Mouse (Mus musculus) intestine, embryonic 14.5 days (tissue): ENCODE measurements around the gene Kmt5c. TPM values are rescaled to one million over a fixed set of nuclear protein-coding genes. Genes with fewer than 3 reads are reported as not detected.

Experiments used
- ATAC-seq: fragments of 200-750 bp; cut with Nextera tagmentation; replicated peaks from 2 replicates; pipeline ENCODE4 v1.8.0; 2017; ENCODE audit warnings: low read depth, moderate number of reproducible peaks, moderate TSS enrichment, moderate library complexity; ENCODE audit not compliant: low FRiP score, low TSS enrichment
- DNase-seq: peaks from one replicate; pipeline ENCODE4 v3.0.0-alpha.2; 2018; ENCODE audit warnings: low spot score
- H3K27ac ChIP-seq: fragments of 300-500 bp; sonication (generic); 2 replicates; pipeline ENCODE4 v1.5.1; 2014; ENCODE audit warnings: low read depth, mild to moderate bottlenecking, control low read depth
- H3K27me3 ChIP-seq: fragments of 300-500 bp; sonication (generic); replicated peaks from 2 replicates; pipeline ENCODE4 v1.6.1; 2014; ENCODE audit warnings: low read length, control low read depth; ENCODE audit not compliant: control insufficient read depth, insufficient read depth
- H3K36me3 ChIP-seq: fragments of 300-500 bp; sonication (generic); 2 replicates; pipeline ENCODE4 v1.6.1; 2014; ENCODE audit warnings: low read length, control low read depth; ENCODE audit not compliant: control insufficient read depth, insufficient read depth
- H3K4me1 ChIP-seq: fragments of 300-500 bp; sonication (generic); replicated peaks from 2 replicates; pipeline ENCODE4 v1.6.1; 2014; ENCODE audit warnings: low read length, control low read depth, mixed read lengths; ENCODE audit not compliant: control insufficient read depth, insufficient read depth
- H3K4me2 ChIP-seq: fragments of 300-500 bp; sonication (generic); 2 replicates; pipeline ENCODE4 v1.6.1; 2014; ENCODE audit warnings: low read length
- H3K4me3 ChIP-seq: fragments of 300-500 bp; sonication (generic); 2 replicates; pipeline ENCODE4 v1.5.1; 2014; ENCODE audit warnings: low read depth, low read length, control low read depth, mixed read lengths
- H3K9ac ChIP-seq: fragments of 300-500 bp; sonication (generic); 2 replicates; pipeline ENCODE4 v1.6.1; 2014; ENCODE audit warnings: mild to moderate bottlenecking, low read length
- H3K9me3 ChIP-seq: fragments of 300-500 bp; sonication (generic); 2 replicates; pipeline ENCODE4 v1.6.1; 2016; ENCODE audit warnings: low read length, control low read depth; ENCODE audit not compliant: control insufficient read depth
- WGBS: fragments of 180-500 bp; shearing (Covaris S2); extraction: QIAGEN DNeasy Blood & Tissue Kit; methylation state at CpG from one replicate; pipeline ENCODE4 v1.1.7; 2014; 5-methylcytosine and 5-hydroxymethylcytosine counted together
- polyA plus RNA-seq: library from polyadenylated mRNA; unstranded; fragments of >200 nt; fragmentation: Nextera tagmentation; extraction: Ambion mirVana; gene quantifications from 2 replicates; pipeline ENCODE4 v1.2.1, GENCODE M21; 2014

Kmt5c gene
- polyA plus RNA-seq, 1 experiment from 2014 or later = 66.9 TPM

DNA sequence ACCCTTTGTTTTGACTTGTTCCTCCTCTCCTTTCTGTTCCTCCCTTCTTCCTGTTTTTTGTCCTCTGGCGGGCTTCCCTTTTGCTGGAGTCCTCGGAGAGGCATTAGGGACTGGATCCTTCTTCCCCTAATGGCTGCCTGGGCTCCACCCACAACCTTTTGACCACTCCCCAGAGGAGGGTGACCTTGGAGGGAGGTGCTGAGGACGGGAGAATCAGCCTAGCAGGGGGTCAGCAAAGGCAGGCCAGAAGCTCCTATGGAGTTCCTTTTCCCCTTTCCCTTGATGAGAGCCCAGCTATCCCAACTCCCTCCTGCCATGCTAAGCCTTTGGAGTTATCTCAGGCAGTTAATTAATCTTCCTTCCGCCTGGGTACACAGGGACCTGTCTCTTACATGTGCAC lies 1.2 kb downstream of the Kmt5c start:
- H3K9me3 ChIP-seq = no peaks in the 10 kb centered on the region
- H3K27me3 ChIP-seq = no peaks in the 10 kb centered on the region
- H3K4me3 ChIP-seq = peak overlapping the region; percentile 77
- H3K4me1 ChIP-seq = peaks cover 25% of the 10 kb centered on the region
- peak overlapping the region; percentile 80 for H3K4me2 ChIP-seq
- DNase-seq (peak; percentile 69), ATAC-seq (no peak)
- 4% methylated on average over 4 of the region's 4 CpGs for WGBS
- peak overlapping the region; percentile 77 for H3K9ac ChIP-seq
- peak overlapping the region; percentile 86 for H3K27ac ChIP-seq
- peaks cover 32% of the 10 kb centered on the region for H3K36me3 ChIP-seq

DNA sequence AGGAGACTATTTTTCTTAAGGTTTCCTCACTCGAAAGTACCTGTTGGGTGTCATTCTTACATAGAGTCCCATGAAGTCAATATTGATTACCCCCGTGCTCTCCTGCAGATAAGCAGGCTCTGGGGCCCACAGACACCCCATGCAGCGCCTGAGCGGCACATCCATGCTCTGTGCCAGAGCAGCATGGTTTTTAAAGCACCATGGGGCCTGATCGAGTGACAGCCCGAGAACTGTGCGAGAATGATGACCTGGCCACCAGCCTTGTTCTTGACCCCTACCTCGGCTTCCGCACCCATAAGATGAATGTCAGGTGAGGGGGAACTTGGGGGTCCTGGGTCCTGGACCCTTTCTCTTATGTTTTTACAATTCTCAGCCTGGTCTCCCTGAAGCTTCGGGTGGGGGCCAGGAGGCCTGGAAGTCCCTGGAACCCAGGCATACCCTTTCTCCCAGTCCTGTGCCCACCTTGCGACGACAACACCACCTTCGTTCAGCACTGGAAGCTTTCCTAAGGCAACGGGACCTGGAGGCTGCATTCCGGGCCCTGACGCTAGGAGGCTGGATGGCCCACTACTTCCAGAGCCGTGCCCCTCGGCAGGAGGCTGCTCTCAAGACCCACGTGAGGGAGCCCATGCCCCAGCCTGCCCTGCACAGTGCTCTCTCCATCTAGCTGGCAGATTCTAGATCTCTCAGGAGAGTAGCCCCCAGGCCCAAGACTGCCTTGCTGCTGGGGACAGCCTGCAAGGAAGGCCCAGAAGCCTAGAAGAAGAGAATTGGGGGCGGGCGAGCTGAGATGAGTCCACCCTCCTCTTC lies 2.0 kb downstream of the Kmt5c start:
- DNase-seq (no peak), ATAC-seq (no peak)
- Histone ChIP-seq H3K4me3 (peak overlapping the region; percentile 77; the same call in 1 of the 2 replicates), H3K4me1 (peaks cover 25% of the 10 kb centered on the region), H3K36me3 (peaks cover 40% of the 10 kb centered on the region), H3K4me2 (peak overlapping the region; percentile 80), H3K9ac (peak overlapping the region; percentile 77), H3K27me3 (no peaks in the 10 kb centered on the region), H3K9me3 (no peaks in the 10 kb centered on the region), H3K27ac (no peak overlapping the region)
- 82% methylated on average over 21 of the region's 21 CpGs for WGBS

DNA sequence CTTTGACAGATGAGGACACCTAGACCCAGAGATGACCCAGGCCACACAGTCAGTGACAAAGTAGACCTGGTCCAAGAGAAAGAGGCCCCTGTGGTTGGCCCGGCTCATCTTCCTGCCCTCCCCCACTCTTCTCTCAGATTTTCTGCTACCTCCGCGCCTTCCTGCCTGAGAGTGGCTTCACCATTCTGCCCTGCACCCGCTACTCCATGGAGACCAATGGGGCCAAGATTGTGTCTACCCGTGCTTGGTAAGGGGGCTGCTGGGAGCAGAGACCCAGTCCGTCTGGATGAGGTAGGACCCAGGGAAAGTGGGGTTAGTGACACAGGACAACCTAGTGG lies 2.5 kb downstream of the Kmt5c start:
- no peak overlapping the region for H3K9ac ChIP-seq
- H3K27ac ChIP-seq = no peak overlapping the region
- 81% methylated on average over 6 of the region's 6 CpGs for WGBS
- H3K27me3 ChIP-seq = no peaks in the 10 kb centered on the region
- peaks cover 25% of the 10 kb centered on the region for H3K4me1 ChIP-seq
- DNase-seq (no peak), ATAC-seq (no peak)
- H3K4me3 ChIP-seq = no peak overlapping the region
- no peaks in the 10 kb centered on the region for H3K9me3 ChIP-seq
- H3K4me2 ChIP-seq = no peak overlapping the region
- peaks cover 42% of the 10 kb centered on the region for H3K36me3 ChIP-seq

DNA sequence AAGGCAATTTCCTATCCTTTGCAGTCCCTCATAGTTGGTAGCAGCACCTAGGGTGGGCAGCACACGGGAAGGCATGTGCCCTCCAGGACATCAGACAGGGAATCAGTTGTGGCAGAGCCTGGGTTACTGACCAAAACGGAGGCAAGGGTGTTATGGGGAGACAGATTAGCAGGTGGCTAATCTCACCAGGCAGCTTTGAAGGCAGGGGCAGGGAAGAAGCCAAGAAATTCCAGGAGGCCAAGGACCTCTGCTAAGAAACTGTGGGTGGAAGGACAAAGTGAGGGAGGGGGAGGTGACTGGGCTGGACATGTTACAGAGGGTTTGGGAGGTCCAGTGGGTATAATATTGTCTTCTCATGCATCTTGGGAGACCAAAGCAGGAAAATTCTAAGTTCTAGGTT lies 3.4 kb downstream of the Kmt5c start:
- Histone ChIP-seq H3K9me3 (no peaks in the 10 kb centered on the region), H3K4me2 (no peak overlapping the region), H3K4me1 (peaks cover 25% of the 10 kb centered on the region), H3K36me3 (peaks cover 42% of the 10 kb centered on the region), H3K9ac (no peak overlapping the region), H3K27ac (no peak overlapping the region), H3K27me3 (no peaks in the 10 kb centered on the region), H3K4me3 (no peak overlapping the region)
- 67% methylated on average over 2 of the region's 2 CpGs for WGBS
- no peak for ATAC-seq
- no peak for DNase-seq

DNA sequence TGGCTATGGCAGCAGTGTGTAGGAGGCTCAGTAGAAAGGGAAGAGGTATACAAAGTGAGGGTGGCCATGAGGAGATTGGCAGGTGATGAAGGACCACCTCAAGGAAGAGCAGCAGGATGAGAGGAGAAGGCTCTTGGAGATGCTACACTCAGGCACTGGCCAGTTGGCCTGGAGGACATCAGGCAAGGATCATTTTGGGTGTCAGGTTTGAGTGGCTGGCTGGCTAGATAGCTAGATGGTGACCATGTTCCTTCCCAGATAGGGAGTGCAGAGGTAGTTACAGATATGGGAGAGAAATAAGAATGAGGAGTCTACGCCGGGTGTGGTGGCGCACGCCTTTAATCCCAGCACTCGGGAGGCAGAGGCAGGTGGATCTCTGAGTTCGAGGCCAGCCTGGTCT lies 5.0 kb downstream of the Kmt5c start:
- Histone ChIP-seq H3K4me3 (no peak overlapping the region), H3K9me3 (no peaks in the 10 kb centered on the region), H3K4me1 (peaks cover 20% of the 10 kb centered on the region), H3K27ac (no peak overlapping the region), H3K4me2 (no peak overlapping the region), H3K36me3 (peaks cover 42% of the 10 kb centered on the region), H3K27me3 (no peaks in the 10 kb centered on the region), H3K9ac (no peak overlapping the region)
- DNase-seq (no peak), ATAC-seq (no peak)
- 93% methylated on average over 5 of the region's 6 CpGs for WGBS

DNA sequence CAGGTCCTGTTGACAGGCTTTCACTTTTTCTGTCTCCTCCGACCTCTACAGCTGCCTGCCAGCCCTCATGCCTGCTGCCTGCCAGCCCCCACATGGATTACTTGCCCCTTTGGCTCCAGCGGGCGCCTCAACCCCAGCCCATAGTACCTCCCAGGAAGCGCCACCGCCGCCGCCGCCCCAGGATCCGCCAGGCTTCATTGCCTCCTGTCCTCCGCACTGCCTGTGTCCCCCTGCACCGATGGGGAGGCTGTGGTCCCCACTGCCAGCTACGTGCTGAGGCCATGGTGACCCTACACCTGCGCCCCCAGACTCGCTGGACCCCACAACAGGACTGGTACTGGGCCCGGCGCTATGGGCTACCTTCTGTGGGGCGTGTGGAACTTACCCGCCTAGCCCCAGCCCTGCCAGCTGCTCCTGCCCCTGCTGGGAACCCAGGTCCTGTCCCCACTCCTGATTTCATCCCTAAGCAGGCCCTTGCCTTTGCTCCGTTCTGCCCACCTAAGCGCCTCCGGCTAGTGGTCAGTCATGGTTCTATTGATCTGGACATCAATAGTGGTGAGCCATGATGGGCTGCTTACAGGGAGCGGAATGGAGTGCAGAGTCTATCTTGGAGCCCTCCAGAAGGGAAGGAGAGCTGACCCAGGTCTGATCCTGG lies 6.5 kb downstream of the Kmt5c start:
- WGBS = 87% methylated on average over 22 of the region's 22 CpGs
- DNase-seq (no peak), ATAC-seq (no peak)
- Histone ChIP-seq H3K9me3 (no peaks in the 10 kb centered on the region), H3K27me3 (no peaks in the 10 kb centered on the region), H3K4me2 (no peak overlapping the region), H3K4me1 (peaks cover 17% of the 10 kb centered on the region), H3K4me3 (no peak overlapping the region), H3K9ac (no peak overlapping the region), H3K36me3 (peaks cover 42% of the 10 kb centered on the region), H3K27ac (no peak overlapping the region)

DNA sequence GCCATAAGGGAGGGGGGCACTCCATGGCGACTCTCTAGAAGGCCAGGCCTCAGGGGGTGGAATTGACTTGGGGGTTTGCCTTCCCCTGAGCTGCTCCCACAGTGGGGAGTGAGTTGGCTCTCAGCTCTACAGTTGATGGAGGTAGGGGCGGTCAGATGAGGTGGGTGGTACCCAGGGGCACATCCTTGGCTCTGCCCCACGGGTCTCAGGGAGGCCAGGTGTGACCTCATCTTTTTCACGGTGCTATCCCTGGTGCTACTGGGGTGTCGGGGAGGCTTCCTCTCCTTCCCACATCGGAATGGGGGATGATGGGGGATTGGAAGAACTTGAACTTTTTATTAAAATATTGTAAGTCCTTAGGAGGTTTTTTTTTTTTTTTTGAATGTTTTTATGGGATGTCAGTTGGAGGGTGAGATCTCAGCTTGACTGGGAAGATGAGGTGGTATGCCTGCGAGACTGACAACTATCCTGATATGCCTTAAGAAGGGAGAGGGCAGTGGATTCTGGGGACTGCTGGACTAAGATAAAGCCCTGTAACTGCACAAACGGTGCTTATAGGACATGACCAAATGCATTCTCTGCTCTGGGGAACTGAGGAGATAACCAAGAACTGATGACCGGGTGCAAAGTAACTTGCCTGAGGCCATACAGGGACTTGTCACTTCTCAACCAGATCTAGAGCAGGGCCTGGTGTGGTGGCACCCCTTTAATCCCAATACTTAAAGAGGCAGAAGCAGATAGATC lies 7.4 kb downstream of the Kmt5c start:
- H3K4me3 ChIP-seq = no peak overlapping the region
- H3K9me3 ChIP-seq = no peaks in the 10 kb centered on the region
- H3K9ac ChIP-seq = no peak overlapping the region
- DNase-seq = no peak
- no peak overlapping the region for H3K4me2 ChIP-seq
- WGBS = 72% methylated on average over 9 of the region's 9 CpGs
- peaks cover 18% of the 10 kb centered on the region; the same call in 1 of the 2 replicates for H3K4me1 ChIP-seq
- peaks cover 38% of the 10 kb centered on the region for H3K36me3 ChIP-seq
- H3K27me3 ChIP-seq = no peaks in the 10 kb centered on the region
- no peak overlapping the region for H3K27ac ChIP-seq
- ATAC-seq = no peak

DNA sequence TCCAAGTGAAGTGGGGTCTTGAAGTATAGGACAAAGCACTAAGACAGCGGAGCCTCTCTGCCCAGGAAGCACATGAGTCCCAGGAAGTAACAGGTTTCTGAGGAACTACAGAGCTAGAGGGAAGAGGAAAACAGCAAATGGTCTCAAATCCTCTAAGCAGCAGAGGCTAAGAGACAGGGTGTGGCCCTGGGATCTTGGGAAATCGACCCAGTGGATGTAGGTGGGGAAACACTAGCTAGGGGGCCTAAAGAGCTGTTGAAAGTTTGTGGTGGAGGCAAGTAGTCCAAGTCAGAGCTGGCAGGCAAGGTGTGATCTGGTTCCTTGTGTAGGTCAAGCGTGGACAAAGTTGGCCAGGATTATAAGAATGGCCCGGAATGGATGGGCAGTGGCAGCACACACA lies 8.4 kb downstream of the Kmt5c start:
- DNase-seq = no peak
- WGBS = 72% methylated on average over 4 of the region's 4 CpGs
- no peaks in the 10 kb centered on the region for H3K27me3 ChIP-seq

More for the DNA sequence above, 8.4 kb downstream of the Kmt5c start:
- H3K4me2 ChIP-seq = no peak overlapping the region
- peaks cover 28% of the 10 kb centered on the region for H3K36me3 ChIP-seq
- no peak for ATAC-seq
- no peaks in the 10 kb centered on the region for H3K9me3 ChIP-seq
- H3K4me1 ChIP-seq = peaks cover 18% of the 10 kb centered on the region; the same call in 1 of the 2 replicates
- no peak overlapping the region for H3K9ac ChIP-seq
- H3K27ac ChIP-seq = no peak overlapping the region
- no peak overlapping the region for H3K4me3 ChIP-seq
